Mouse (Mus musculus) adrenal gland, adult 2 months (tissue): ENCODE data around the gene Alg3. TPM values are rescaled to one million over a fixed set of nuclear protein-coding genes. Genes with fewer than 3 reads are reported as not detected.

Experiments used
- DNase-seq: peaks from one replicate; pipeline ENCODE4 v3.0.0; 2021
- microRNA-seq, 2 experiments: library from miRNA; unstranded; fragments of <30 nt; microRNA quantifications; one replicate each; pipeline ENCODE4 v1.2.0; 2021
- polyA plus RNA-seq: library from polyadenylated mRNA; depleted of rRNA; stranded (reverse); fragments of >200 nt; gene quantifications from 2 replicates; pipeline ENCODE4 v1.2.3, GENCODE M21; 2012; rRNA removed
- total RNA-seq, 2 experiments: library from RNA; stranded (reverse); gene quantifications; 2 replicates each; pipeline ENCODE4 v1.2.3; 2021

Gene Alg3
- total and polyA plus RNA-seq, 3 experiments: 28.9 to 47.0 (median 37.1) TPM

GRCm38 (mm10) chr16:20610501-20611356 is 806 bp downstream of the Alg3 start:
- DNase-seq: peak; percentile 83

GRCm38 (mm10) chr16:20604705-20605104 is 6.8 kb downstream of the Alg3 start:
- DNase-seq: no peak

GRCm38 (mm10) chr16:20600511-20600910 is 11.0 kb downstream of the Alg3 start:
- DNase-seq: no peak

GRCm38 (mm10) chr16:20596687-20597441 is 14.7 kb downstream of the Alg3 start:
- no peak for DNase-seq

GRCm38 (mm10) chr16:20595737-20596136 is 15.8 kb downstream of the Alg3 start:
- DNase-seq: no peak

GRCm38 (mm10) chr16:20595060-20595673 is 16.4 kb downstream of the Alg3 start:
- no peak for DNase-seq

- DNase-seq: peak; percentile 9
Measured at GRCm38 (mm10) chr16:20591076-20591705, 20.3 kb downstream of the Alg3 start.

GRCm38 (mm10) chr16:20590680-20591038 is 20.9 kb downstream of the Alg3 start:
- no peak for DNase-seq

GRCm38 (mm10) chr16:20589939-20590679 is 21.4 kb downstream of the Alg3 start:
- peak; percentile 31 for DNase-seq

- DNase-seq: no peak
Measured at GRCm38 (mm10) chr16:20589366-20589938, 22.1 kb downstream of the Alg3 start, which contains the start of gene Vwa5b2. TSS of gene Vwa5b2 (plus strand) at chr16:20589471.

- DNase-seq: no peak
Measured at GRCm38 (mm10) chr16:20565075-20565474, 46.5 kb downstream of the Alg3 start.

- DNase-seq: no peak
Measured at GRCm38 (mm10) chr16:20557381-20557780, 54.2 kb downstream of the Alg3 start.

Small RNAs within 50 kb of the gene (microRNA-seq; reads per million reads assigned to microRNA genes)
- 4.2 to 7.4 reads per million in 2 experiments for gene Mir1224

Other genes with a start within 250 kb of the Alg3 start
- gene Abcc5, start 185.3 kb downstream of the Alg3 start, total RNA-seq: 10 to 100 TPM; 62.3 to 66.4 TPM
- gene Abcc5, start 185.3 kb downstream of the Alg3 start, polyA plus RNA-seq: 51.2 and 52.3 TPM in 2 replicates
- 10 to 100 TPM; 50.2 to 67.1 TPM for gene Eif2b5, start 112.9 kb downstream of the Alg3 start, total RNA-seq
- 18.4 and 20.7 TPM in 2 replicates for gene Eif2b5, start 112.9 kb downstream of the Alg3 start, polyA plus RNA-seq
- gene Dvl3, start 94.8 kb downstream of the Alg3 start, total RNA-seq: 10 to 100 TPM; 32.3 to 45.5 TPM
- gene Dvl3, start 94.8 kb downstream of the Alg3 start, polyA plus RNA-seq: 43.7 and 52.2 TPM in 2 replicates
- gene Ap2m1, start 76.3 kb downstream of the Alg3 start, total RNA-seq: 100 to 1,000 TPM; 276 to 366 TPM
- 282 and 345 TPM in 2 replicates for gene Ap2m1, start 76.3 kb downstream of the Alg3 start, polyA plus RNA-seq
- gene Abcf3, start 63.2 kb downstream of the Alg3 start, total RNA-seq: 100 to 1,000 TPM in 1 of 2 experiments, 10 to 100 TPM in 1; 84.6 to 106 TPM
- 27.6 and 27.7 TPM in 2 replicates for gene Abcf3, start 63.2 kb downstream of the Alg3 start, polyA plus RNA-seq
- 1 to 10 TPM; 1.3 to 1.4 TPM for gene Vwa5b2, start 22.3 kb downstream of the Alg3 start, total RNA-seq
- 3.7 and 5.9 TPM in 2 replicates for gene Vwa5b2, start 22.3 kb downstream of the Alg3 start, polyA plus RNA-seq
- 1 to 10 TPM; 9.2 to 9.5 TPM for gene Eef1akmt4, start 142 bp downstream of the Alg3 start, total RNA-seq
- gene Eef1akmt4, start 142 bp downstream of the Alg3 start, polyA plus RNA-seq: 9.2 and 10.4 TPM in 2 replicates
- gene Gm49333, start 125 bp downstream of the Alg3 start, total RNA-seq: not detected
- gene Gm49333, start 125 bp downstream of the Alg3 start, polyA plus RNA-seq: not detected in 2 replicates
- 10 to 100 TPM; 36.8 to 56.4 TPM for gene Camk2n2, start 9.6 kb upstream of the Alg3 start, total RNA-seq
- 33.3 and 42.3 TPM in 2 replicates for gene Camk2n2, start 9.6 kb upstream of the Alg3 start, polyA plus RNA-seq
- gene Ece2, start 18.1 kb upstream of the Alg3 start, total RNA-seq: 10 to 100 TPM in 1 of 2 experiments, 1 to 10 TPM in 1; 9.3 to 18.8 TPM
- gene Ece2, start 18.1 kb upstream of the Alg3 start, polyA plus RNA-seq: 2.3 and 5.0 TPM in 2 replicates
- 100 to 1,000 TPM; 215 to 285 TPM for gene Psmd2, start 39.9 kb upstream of the Alg3 start, total RNA-seq
- gene Psmd2, start 39.9 kb upstream of the Alg3 start, polyA plus RNA-seq: 38.1 and 43.8 TPM in 2 replicates
- 100 to 1,000 TPM; 368 to 454 TPM for gene Eif4g1, start 56.6 kb upstream of the Alg3 start, total RNA-seq
- gene Eif4g1, start 56.6 kb upstream of the Alg3 start, polyA plus RNA-seq: 486 and 565 TPM in 2 replicates
- 10 to 100 TPM; 10.3 to 13.3 TPM for gene Fam131a, start 81.5 kb upstream of the Alg3 start, total RNA-seq
- gene Fam131a, start 81.5 kb upstream of the Alg3 start, polyA plus RNA-seq: 24.9 and 29.4 TPM in 2 replicates
- 10 to 100 TPM; 31.2 to 45.2 TPM for gene Polr2h, start 105.9 kb upstream of the Alg3 start, total RNA-seq
- gene Polr2h, start 105.9 kb upstream of the Alg3 start, polyA plus RNA-seq: 9.3 and 9.5 TPM in 2 replicates
- gene Clcn2, start 106.0 kb upstream of the Alg3 start, total RNA-seq: 10 to 100 TPM; 24.5 to 60.5 TPM
- 198 and 282 TPM in 2 replicates for gene Clcn2, start 106.0 kb upstream of the Alg3 start, polyA plus RNA-seq
- 10 to 100 TPM in 1 of 2 experiments, 1 to 10 TPM in 1; 9.1 to 19.3 TPM for gene Chrd, start 121.4 kb upstream of the Alg3 start, total RNA-seq
- 41.4 and 43.5 TPM in 2 replicates for gene Chrd, start 121.4 kb upstream of the Alg3 start, polyA plus RNA-seq
- 1 to 10 TPM; 1.2 to 6.4 TPM for gene Thpo, start 122.8 kb upstream of the Alg3 start, total RNA-seq
- 9.7 and 15.3 TPM in 2 replicates for gene Thpo, start 122.8 kb upstream of the Alg3 start, polyA plus RNA-seq